ENCODE assay signal across 10 mouse cellular contexts in the genomic region with DNA sequence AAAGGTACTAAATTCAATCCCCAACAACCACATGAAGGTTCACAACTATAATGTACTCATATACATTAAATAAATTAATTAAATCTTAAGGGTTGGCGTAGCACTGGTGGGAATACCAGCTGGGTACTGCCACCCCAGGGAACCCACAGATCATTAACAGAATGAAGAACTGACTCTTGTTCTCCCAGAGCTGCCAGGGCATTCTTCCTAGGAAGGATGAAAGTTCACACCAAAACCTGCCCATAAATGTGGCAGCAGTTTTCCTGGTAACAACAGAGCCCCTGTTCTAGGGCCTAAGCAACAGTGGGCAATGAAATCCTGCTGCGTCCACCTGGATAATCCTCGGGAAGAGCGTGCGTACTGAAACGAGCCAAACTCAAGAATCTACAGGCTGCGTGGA. TPM values are rescaled to one million over a fixed set of nuclear protein-coding genes. Genes with fewer than 3 reads are reported as not detected.
DNase-seq lines count a peak whose midpoint lies in the region; ATAC-seq and TF ChIP-seq lines count a peak whose summit lies in the region.
"Had no signal": no experiment of that assay in that cellular context is flagged by ENCODE, and none has a peak within 500 bp of the region (broad histone marks: within the 10 kb centered on the region; RNA-seq: fewer than 3 reads in every experiment).

No protein-coding gene starts in this region.

- no peaks in the 10 kb centered on the region for H3K79me2 ChIP-seq in C2C12 (ENCODE audit: control insufficient read depth, insufficient read depth)

- peak overlapping the region; percentile 81 for H3K9ac ChIP-seq in forebrain, embryonic 16.5 days (replicated peaks; ENCODE audit: low read depth, low read length)
- H3K9ac ChIP-seq in liver, embryonic 15.5 days: peak overlapping the region; percentile 62; the same call in 1 of the 2 replicates

- no peak for DNase-seq in gastrocnemius, adult 2 months
- DNase-seq in gastrocnemius, postnatal 25 days: no peak
- no peak for DNase-seq in embryo, embryonic 10 days (ENCODE audit: low spot score)
- DNase-seq in adrenal gland, adult 18-20 months (ENCODE audit: low spot score in 2 of 2): no peak
- no peak for DNase-seq in right cerebral cortex, postnatal 36 days (ENCODE audit: low spot score in 2 of 2)
- DNase-seq: cerebellum, adult 11-12 months had no signal

- peak overlapping the region; percentile 94; the same call in 1 of the 2 replicates for H3K27ac ChIP-seq in gastrocnemius, adult 2 months
- H3K27ac ChIP-seq in forebrain, embryonic 16.5 days (ENCODE audit: low read length): peak overlapping the region; percentile 66; the same call in 1 of the 2 replicates
- no peak overlapping the region for H3K27ac ChIP-seq in liver, embryonic 15.5 days (replicated peaks)

- no peaks in the 10 kb centered on the region for H3K36me3 ChIP-seq in C2C12 (ENCODE audit: control insufficient read depth, insufficient read depth)
- no peaks in the 10 kb centered on the region for H3K36me3 ChIP-seq in forebrain, embryonic 16.5 days (ENCODE audit: control insufficient read depth, insufficient read depth)
- H3K36me3 ChIP-seq in liver, embryonic 15.5 days (replicated peaks): peaks cover 15% of the 10 kb centered on the region

- H3K9me3 ChIP-seq in forebrain, embryonic 16.5 days (ENCODE audit: control insufficient read depth, low read length): no peaks in the 10 kb centered on the region
- H3K9me3 ChIP-seq in liver, embryonic 15.5 days (replicated peaks): no peaks in the 10 kb centered on the region

- WGBS in forebrain, embryonic 16.5 days: 15% methylated on average over 7 of the region's 7 CpGs
- WGBS in liver, embryonic 15.5 days (ENCODE audit: insufficient replicate concordance): 48% methylated on average over 7 of the region's 7 CpGs

- H3K27me3 ChIP-seq in C2C12 (ENCODE audit: control insufficient read depth, insufficient read depth, insufficient read length): no peaks in the 10 kb centered on the region
- no peaks in the 10 kb centered on the region for H3K27me3 ChIP-seq in forebrain, embryonic 16.5 days (replicated peaks; ENCODE audit: control insufficient read depth, insufficient read depth, low read length)
- H3K27me3 ChIP-seq in liver, embryonic 15.5 days: peaks cover 3% of the 10 kb centered on the region; the same call in 1 of the 2 replicates

- peak overlapping the region; percentile 82 for H3K4me3 ChIP-seq in gastrocnemius, adult 2 months
- H3K4me3 ChIP-seq in C2C12 (ENCODE audit: insufficient read depth, poor library complexity, severe bottlenecking): peak overlapping the region; percentile 56
- H3K4me3 ChIP-seq in forebrain, embryonic 16.5 days (replicated peaks; ENCODE audit: low read length): peak overlapping the region; percentile 77
- H3K4me3 ChIP-seq in liver, embryonic 15.5 days (replicated peaks): peak overlapping the region; percentile 68

- peak overlapping the region; percentile 94 for H3K4me2 ChIP-seq in forebrain, embryonic 16.5 days (ENCODE audit: low read length)
- H3K4me2 ChIP-seq in liver, embryonic 15.5 days: peak overlapping the region; percentile 96

- ATAC-seq in forebrain, embryonic 16.5 days: no peak
- ATAC-seq in liver, embryonic 15.5 days (ENCODE audit: insufficient read depth): no peak

- intact Hi-C loops in gastrocnemius, adult 2 months (cut with DNase I): loop anchor here (5.0 kb wide), 1 partner anchor 170 kb away; no protein-coding TSS in a partner anchor

- no peak for TF ChIP-seq CTCF in gastrocnemius, adult 2 months (IDR thresholded peaks at IDR 0.05)
- TF ChIP-seq CTCF in C2C12 (IDR thresholded peaks at IDR 0.05; ENCODE audit: control insufficient read depth, insufficient read depth, insufficient read length): no peak

- H3K4me1 ChIP-seq in forebrain, embryonic 16.5 days (replicated peaks; ENCODE audit: control insufficient read depth, insufficient read depth, low read length): peaks cover 24% of the 10 kb centered on the region
- H3K4me1 ChIP-seq in liver, embryonic 15.5 days (replicated peaks): peaks cover 52% of the 10 kb centered on the region

- peak overlapping the region; percentile 76 for H3ac ChIP-seq in C2C12 (ENCODE audit: control insufficient read depth, insufficient read length, low read depth)

- no peaks in the 10 kb centered on the region for H3K79me3 ChIP-seq in C2C12 (ENCODE audit: low read depth)

TF ChIP-seq in C2C12, 6 proteins besides CTCF, POLR2A, EP300 and RAD21:
- TF ChIP-seq FOSL1 (IDR thresholded peaks at IDR 0.05; ENCODE audit: insufficient read depth, low read length, poor library complexity, severe bottlenecking): no peak
- TF ChIP-seq CEBPB (IDR thresholded peaks at IDR 0.05; ENCODE audit: low read depth): no peak

RNA-seq across cellular contexts. Expression of a gene that starts 0.9 kb away (rescaled TPM):
- total RNA-seq in gastrocnemius, adult 2 months (2021): 1 to 10 TPM; 5.1 to 6.4 TPM
- total RNA-seq in gastrocnemius, postnatal 25 days (2021): 1 to 10 TPM; 4.2 to 5.2 TPM
- polyA plus RNA-seq in C2C12 (2012; fragmentation: generic; extraction: Trizol): 38.3 TPM
- 51.0 and 60.0 TPM in 2 replicates for polyA plus RNA-seq in forebrain, embryonic 16.5 days (2015; fragmentation: Nextera tagmentation; extraction: Ambion mirVana)
- polyA plus RNA-seq in liver, embryonic 15.5 days (2015; fragmentation: Nextera tagmentation; extraction: Ambion mirVana): 24.3 and 25.1 TPM in 2 replicates
- total RNA-seq in adrenal gland, adult 18-20 months (2021): 10 to 100 TPM; 20.1 to 20.3 TPM

RNA-seq across cellular contexts. Expression of a gene that starts 9.6 kb away (rescaled TPM):
- total RNA-seq in gastrocnemius, adult 2 months (2021): 1 to 10 TPM; 6.7 to 7.7 TPM
- total RNA-seq in gastrocnemius, postnatal 25 days (2021): 1 to 10 TPM; 7.6 to 8.9 TPM
- not detected for polyA plus RNA-seq in C2C12 (2012; fragmentation: generic; extraction: Trizol)
- 25.1 and 30.5 TPM in 2 replicates for polyA plus RNA-seq in forebrain, embryonic 16.5 days (2015; fragmentation: Nextera tagmentation; extraction: Ambion mirVana)
- polyA plus RNA-seq in liver, embryonic 15.5 days (2015; fragmentation: Nextera tagmentation; extraction: Ambion mirVana): 196 TPM in 2 replicates
- 10 to 100 TPM; 29.0 to 53.7 TPM for total RNA-seq in adrenal gland, adult 18-20 months (2021)

RNA-seq across cellular contexts. Expression of a gene that starts 18.2 kb away (rescaled TPM):
- total RNA-seq in gastrocnemius, adult 2 months (2021): 10 to 100 TPM; 11.3 TPM
- total RNA-seq in gastrocnemius, postnatal 25 days (2021): 10 to 100 TPM in 1 of 2 experiments, 1 to 10 TPM in 1; 5.4 to 11.7 TPM
- polyA plus RNA-seq in C2C12 (2012; fragmentation: generic; extraction: Trizol): 0.08 TPM
- polyA plus RNA-seq in forebrain, embryonic 16.5 days (2015; fragmentation: Nextera tagmentation; extraction: Ambion mirVana): not detected in 2 replicates
- polyA plus RNA-seq in liver, embryonic 15.5 days (2015; fragmentation: Nextera tagmentation; extraction: Ambion mirVana): 0.38 and 0.64 TPM in 2 replicates
- not detected for total RNA-seq in adrenal gland, adult 18-20 months (2021)

RNA-seq across cellular contexts. Expression of a gene that starts 20.5 kb away (rescaled TPM):
- total RNA-seq in gastrocnemius, adult 2 months (2021): not detected
- not detected for total RNA-seq in gastrocnemius, postnatal 25 days (2021)
- polyA plus RNA-seq in C2C12 (2012; fragmentation: generic; extraction: Trizol): 0.12 TPM
- 0.61 TPM in 1 of 2 replicates, not detected in the other for polyA plus RNA-seq in forebrain, embryonic 16.5 days (2015; fragmentation: Nextera tagmentation; extraction: Ambion mirVana)
- polyA plus RNA-seq in liver, embryonic 15.5 days (2015; fragmentation: Nextera tagmentation; extraction: Ambion mirVana): not detected in 2 replicates
- total RNA-seq in adrenal gland, adult 18-20 months (2021): not detected
- total RNA-seq: left cerebral cortex, adult 8-10 months had no signal

RNA-seq across cellular contexts. Expression of a gene that starts 33.5 kb away (rescaled TPM):
- 10 to 100 TPM; 30.4 to 32.6 TPM for total RNA-seq in gastrocnemius, adult 2 months (2021)
- total RNA-seq in gastrocnemius, postnatal 25 days (2021): 10 to 100 TPM; 24.7 to 30.7 TPM
- polyA plus RNA-seq in C2C12 (2012; fragmentation: generic; extraction: Trizol): 22.7 TPM
- polyA plus RNA-seq in forebrain, embryonic 16.5 days (2015; fragmentation: Nextera tagmentation; extraction: Ambion mirVana): 39.6 and 41.8 TPM in 2 replicates
- polyA plus RNA-seq in liver, embryonic 15.5 days (2015; fragmentation: Nextera tagmentation; extraction: Ambion mirVana): 11.5 and 15.1 TPM in 2 replicates
- total RNA-seq in adrenal gland, adult 18-20 months (2021): 10 to 100 TPM; 39.1 to 66.6 TPM

Comparison
In these comparisons a context has a peak if more than half of its experiments do, and no peak if none do; other contexts are left out.
1. RNA of a gene that starts 18.2 kb away (total RNA-seq): 5.4 to 11.7 TPM in gastrocnemius, postnatal 25 days and 11.3 TPM in gastrocnemius, adult 2 months; not detected in adrenal gland, adult 18-20 months; every median in the first group is over 4 times any median in the second.
2. Peak in every context shown above with its lines, with median percentiles within 50 percentile points of each other: H3K4me3 ChIP-seq.